Mouse (Mus musculus) megakaryocyte, adult 5-6 weeks (primary cell): ENCODE data around the gene Gm5771. TPM values are rescaled to one million over a fixed set of nuclear protein-coding genes. Genes with fewer than 3 reads are reported as not detected.
"Not testable (repeated sequence)": the region's sequence is repeated elsewhere in the genome, so short reads cannot be mapped to it uniquely, and the experiment has no call there.

ENCODE experiments used
- ATAC-seq: 2 replicates; pipeline ENCODE4 v1.8.0; 2016; ENCODE audit warnings: mild to moderate bottlenecking, inconsistent platforms; ENCODE audit not compliant: poor library complexity, severe bottlenecking
- total RNA-seq, 2 experiments: library from RNA; stranded (forward) in 1 of 2; stranded (reverse) in 1 of 2; fragments of 153-499, 151-499 nt in 1 of 2; fragments of 221-1000, 200-1000 nt in 1 of 2; gene quantifications; 2 replicates each; pipeline versions ENCODE4 v1.2.3 to v1.2.4; 2015 to 2017

The Gm5771 gene
- total RNA-seq (2015) (not detected in 2 replicates), total RNA-seq (2017) (not detected in 2 replicates)

DNA sequence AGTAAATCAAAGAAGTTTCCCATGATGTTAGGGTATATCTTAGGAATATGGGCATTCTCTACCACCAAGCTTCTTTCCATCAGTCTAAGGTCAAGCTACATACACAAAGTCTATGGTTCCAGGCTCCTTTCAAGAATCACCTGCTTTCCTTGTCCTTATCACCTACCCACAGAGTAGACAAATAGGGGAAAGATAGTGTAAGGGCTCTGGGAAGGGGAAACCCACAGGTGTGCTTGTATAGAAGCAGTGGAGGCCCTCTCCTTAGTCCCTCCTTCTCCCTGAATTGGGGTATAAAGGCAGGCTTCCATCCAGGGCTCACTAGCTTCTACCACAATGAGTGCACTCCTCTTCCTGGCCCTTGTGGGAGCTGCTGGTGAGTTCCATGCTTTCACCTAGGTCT is at the start of gene Gm5771:
Gm5771 (plus strand) TSS at position 301 of the 400 bp plus-strand sequence.
- not testable (repeated sequence) for ATAC-seq

GRCm38 (mm10) chr6:41353932-41354331 is 38.2 kb upstream of the Gm5771 start, which contains the start of gene Try10:
Gene Try10 (plus strand): TSS chr6:41354105.
- ATAC-seq = no peak

- ATAC-seq = peak; percentile 97
Measured at GRCm38 (mm10) chr6:41373772-41374171, 18.4 kb upstream of the Gm5771 start.

- not testable (repeated sequence) for ATAC-seq
Measured at GRCm38 (mm10) chr6:41377578-41377977, 14.6 kb upstream of the Gm5771 start, which contains the start of gene Prss3. Gene Prss3 (minus strand): TSS chr6:41377678.

GRCm38 (mm10) chr6:41386781-41387180 is 5.4 kb upstream of the Gm5771 start:
- no peak for ATAC-seq

- ATAC-seq = not testable (repeated sequence)
Measured at GRCm38 (mm10) chr6:41391640-41392039, 516 bp upstream of the Gm5771 start.

DNA sequence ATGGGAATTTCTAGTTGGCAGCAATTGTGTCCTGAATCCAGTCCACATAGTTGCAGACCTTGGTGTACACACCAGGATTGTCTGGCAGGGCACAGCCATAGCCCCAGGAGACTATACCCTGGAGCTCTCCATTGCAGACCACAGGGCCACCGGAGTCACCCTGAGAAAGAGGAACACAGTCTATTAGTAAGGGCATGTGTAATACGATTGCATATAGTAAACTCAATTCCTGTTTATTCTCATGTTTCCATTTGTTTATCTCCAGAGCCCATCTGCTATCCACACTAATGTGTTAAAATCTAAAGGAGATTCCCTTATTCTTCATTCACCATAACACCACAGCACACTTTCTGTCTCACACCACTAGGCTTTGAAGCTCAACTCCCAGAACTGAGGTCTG is 50.1 kb downstream of the Gm5771 start:
- ATAC-seq = peak; percentile 92

DNA sequence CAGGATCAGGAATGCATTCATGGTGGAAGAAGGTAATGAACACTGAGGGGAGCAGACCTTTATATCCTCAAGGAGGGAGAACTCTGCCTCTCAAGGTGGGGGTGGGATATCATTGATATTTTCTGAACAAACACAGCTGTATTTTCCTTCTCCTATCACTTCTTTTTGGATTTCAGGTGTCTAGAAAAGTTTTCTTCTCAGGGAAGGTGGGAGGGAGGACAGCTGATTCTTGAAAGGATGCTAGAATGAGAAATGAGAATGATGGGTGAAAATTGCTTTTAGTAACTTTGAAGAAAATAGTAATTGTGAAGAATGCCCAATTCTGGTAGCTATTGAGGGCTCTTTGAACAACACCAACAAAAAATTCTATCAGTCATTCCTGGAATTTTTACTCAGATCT is 53.9 kb downstream of the Gm5771 start, which contains the start of gene Gm10334:
Gm10334 (minus strand) TSS at position 101 of the 400 bp plus-strand sequence.
- ATAC-seq = not testable (repeated sequence)

Other genes starting within 250 kb of the Gm5771 start
- not detected in 2 replicates for gene Try4, start 90.1 kb upstream of the Gm5771 start, total RNA-seq (2015)
- not detected in 2 replicates for gene Try4, start 90.1 kb upstream of the Gm5771 start, total RNA-seq (2017)
- gene Try5, start 75.5 kb upstream of the Gm5771 start, total RNA-seq (2015) = not detected in 2 replicates
- not detected in 2 replicates for gene Try5, start 75.5 kb upstream of the Gm5771 start, total RNA-seq (2017)
- 0.45 TPM in 1 of 2 replicates, not detected in the other for gene Try10, start 38.3 kb upstream of the Gm5771 start, total RNA-seq (2015)
- not detected in 2 replicates for gene Try10, start 38.3 kb upstream of the Gm5771 start, total RNA-seq (2017)
- gene Prss3, start 14.7 kb upstream of the Gm5771 start, total RNA-seq (2015) = not detected in 2 replicates
- gene Prss3, start 14.7 kb upstream of the Gm5771 start, total RNA-seq (2017) = not detected in 2 replicates
- gene Gm10334, start 53.8 kb downstream of the Gm5771 start, total RNA-seq (2015) = not detected in 2 replicates
- not detected in 2 replicates for gene Gm10334, start 53.8 kb downstream of the Gm5771 start, total RNA-seq (2017)
- not detected in 2 replicates for gene Prss1, start 66.6 kb downstream of the Gm5771 start, total RNA-seq (2015)
- not detected in 2 replicates for gene Prss1, start 66.6 kb downstream of the Gm5771 start, total RNA-seq (2017)
- gene Prss2, start 129.4 kb downstream of the Gm5771 start, total RNA-seq (2015) = 0.41 TPM in 1 of 2 replicates, not detected in the other
- gene Prss2, start 129.4 kb downstream of the Gm5771 start, total RNA-seq (2017) = not detected in 2 replicates
- 0.67 and 1.3 TPM in 2 replicates for gene Ephb6, start 213.1 kb downstream of the Gm5771 start, total RNA-seq (2015)
- 1.2 and 2.0 TPM in 2 replicates for gene Ephb6, start 213.1 kb downstream of the Gm5771 start, total RNA-seq (2017)
- not detected in 2 replicates for gene Trpv6, start 244.0 kb downstream of the Gm5771 start, total RNA-seq (2015)
- not detected in 2 replicates for gene Trpv6, start 244.0 kb downstream of the Gm5771 start, total RNA-seq (2017)